Mouse (Mus musculus): Measurements from ENCODE around the gene Got1. TPM values are rescaled to one million over a fixed set of nuclear protein-coding genes. Genes with fewer than 3 reads are reported as not detected.

The Got1 gene
- total and polyA plus RNA-seq, 3 experiments, result 575 to 1,224 (median 956) TPM

DNA sequence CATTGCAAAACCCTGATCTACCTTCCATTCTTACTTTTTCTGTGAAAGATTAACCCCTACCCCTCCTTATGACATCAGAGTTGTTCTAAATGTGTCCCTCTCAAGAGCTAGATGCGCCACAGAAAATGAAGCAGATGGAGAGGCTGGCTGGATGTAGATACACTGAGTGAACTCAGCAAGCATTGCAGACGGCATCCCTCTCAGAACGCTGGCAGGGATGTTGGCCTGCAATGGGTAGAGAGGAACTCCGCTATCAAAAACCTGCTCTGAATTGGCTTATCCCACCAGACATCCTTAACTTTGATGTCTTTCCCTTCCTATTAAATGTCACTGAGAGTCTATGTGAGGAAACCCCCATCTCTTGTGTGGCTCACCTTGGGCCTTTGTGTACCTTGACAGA lies 37.4 kb upstream of the Got1 start:
- no peak overlapping the region for H3K9ac ChIP-seq (ENCODE audit: low read depth, low read length)
- H3K4me1 ChIP-seq (ENCODE audit: control insufficient read depth, insufficient read depth, low read length), result no peaks in the 10 kb centered on the region
- DNase-seq, result no peak
- no peaks in the 10 kb centered on the region for H3K27me3 ChIP-seq (ENCODE audit: control insufficient read depth, insufficient read depth, low read length)
- no peaks in the 10 kb centered on the region for H3K79me2 ChIP-seq (replicated peaks; ENCODE audit: control insufficient read depth, insufficient read depth, low read length)
- 85% methylated on average over 4 of the region's 4 CpGs for WGBS
- no peak overlapping the region for H3K27ac ChIP-seq
- intact Hi-C loops (cut with DNase I), result no loop called here
- no peaks in the 10 kb centered on the region for H3K36me3 ChIP-seq (ENCODE audit: control insufficient read depth, insufficient read depth, low read length)
- no peak overlapping the region for H3K4me3 ChIP-seq
- no peak for TF ChIP-seq POLR2A (IDR thresholded peaks at IDR 0.05; ENCODE audit: insufficient read depth, low read depth, low read length)
- TF ChIP-seq CTCF (IDR thresholded peaks at IDR 0.05), result no peak
- TF ChIP-seq EP300 (IDR thresholded peaks at IDR 0.05; ENCODE audit: insufficient read depth, low read depth, low read length), result no peak

- H3K27me3 ChIP-seq (ENCODE audit: control insufficient read depth, insufficient read depth, low read length), result no peaks in the 10 kb centered on the region
- no peak overlapping the region for H3K27ac ChIP-seq
- intact Hi-C loops (cut with DNase I), result no loop called here
- H3K79me2 ChIP-seq (replicated peaks; ENCODE audit: control insufficient read depth, insufficient read depth, low read length), result no peaks in the 10 kb centered on the region
- H3K4me1 ChIP-seq (ENCODE audit: control insufficient read depth, insufficient read depth, low read length), result no peaks in the 10 kb centered on the region
- TF ChIP-seq POLR2A (IDR thresholded peaks at IDR 0.05; ENCODE audit: insufficient read depth, low read depth, low read length) (no peak), EP300 (IDR thresholded peaks at IDR 0.05; ENCODE audit: insufficient read depth, low read depth, low read length) (no peak), CTCF (IDR thresholded peaks at IDR 0.05) (no peak)
- no peak overlapping the region for H3K9ac ChIP-seq (ENCODE audit: low read depth, low read length)
- DNase-seq, result no peak
- no peaks in the 10 kb centered on the region for H3K36me3 ChIP-seq (ENCODE audit: control insufficient read depth, insufficient read depth, low read length)
- WGBS, result 54% methylated on average over 2 of the region's 2 CpGs
- no peak overlapping the region for H3K4me3 ChIP-seq
These were observed 35.8 kb upstream of the Got1 start for GRCm38 (mm10) chr19:43560244-43560643.

DNA sequence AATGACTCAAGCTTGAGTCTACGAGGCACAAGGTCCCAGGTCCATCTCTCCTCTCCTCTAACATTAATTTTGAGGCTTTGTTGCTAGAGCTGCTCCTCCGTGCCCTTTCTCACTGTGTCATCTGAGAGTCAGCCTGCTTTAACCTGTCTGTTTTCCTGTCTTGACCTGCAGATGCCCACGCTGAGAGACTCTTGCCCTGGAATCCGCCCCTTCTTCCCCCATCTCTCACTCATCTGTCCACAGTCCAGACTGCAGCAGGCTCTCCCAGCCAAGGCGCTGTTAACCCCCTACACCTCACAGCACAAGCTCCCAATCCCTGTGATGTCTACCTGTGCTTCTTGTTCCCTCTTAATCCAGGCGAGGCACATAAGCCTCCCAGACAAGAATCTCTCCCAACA lies 27.1 kb upstream of the Got1 start:
- Histone ChIP-seq H3K4me1 (ENCODE audit: control insufficient read depth, insufficient read depth, low read length) (no peaks in the 10 kb centered on the region), H3K27me3 (ENCODE audit: control insufficient read depth, insufficient read depth, low read length) (0 out of 2 replicates have a peak, but pooled peaks cover 2% of the 10 kb centered on the region), H3K36me3 (ENCODE audit: control insufficient read depth, insufficient read depth, low read length) (no peaks in the 10 kb centered on the region), H3K79me2 (replicated peaks; ENCODE audit: control insufficient read depth, insufficient read depth, low read length) (no peaks in the 10 kb centered on the region), H3K9ac (ENCODE audit: low read depth, low read length) (no peak overlapping the region), H3K4me3 (no peak overlapping the region), H3K27ac (no peak overlapping the region)
- intact Hi-C loops (cut with DNase I), result no loop called here
- TF ChIP-seq POLR2A (IDR thresholded peaks at IDR 0.05; ENCODE audit: insufficient read depth, low read depth, low read length) (no peak), EP300 (IDR thresholded peaks at IDR 0.05; ENCODE audit: insufficient read depth, low read depth, low read length) (no peak), CTCF (IDR thresholded peaks at IDR 0.05) (no peak)
- WGBS, result 70% methylated on average over 6 of the region's 6 CpGs
- no peak for DNase-seq

DNA sequence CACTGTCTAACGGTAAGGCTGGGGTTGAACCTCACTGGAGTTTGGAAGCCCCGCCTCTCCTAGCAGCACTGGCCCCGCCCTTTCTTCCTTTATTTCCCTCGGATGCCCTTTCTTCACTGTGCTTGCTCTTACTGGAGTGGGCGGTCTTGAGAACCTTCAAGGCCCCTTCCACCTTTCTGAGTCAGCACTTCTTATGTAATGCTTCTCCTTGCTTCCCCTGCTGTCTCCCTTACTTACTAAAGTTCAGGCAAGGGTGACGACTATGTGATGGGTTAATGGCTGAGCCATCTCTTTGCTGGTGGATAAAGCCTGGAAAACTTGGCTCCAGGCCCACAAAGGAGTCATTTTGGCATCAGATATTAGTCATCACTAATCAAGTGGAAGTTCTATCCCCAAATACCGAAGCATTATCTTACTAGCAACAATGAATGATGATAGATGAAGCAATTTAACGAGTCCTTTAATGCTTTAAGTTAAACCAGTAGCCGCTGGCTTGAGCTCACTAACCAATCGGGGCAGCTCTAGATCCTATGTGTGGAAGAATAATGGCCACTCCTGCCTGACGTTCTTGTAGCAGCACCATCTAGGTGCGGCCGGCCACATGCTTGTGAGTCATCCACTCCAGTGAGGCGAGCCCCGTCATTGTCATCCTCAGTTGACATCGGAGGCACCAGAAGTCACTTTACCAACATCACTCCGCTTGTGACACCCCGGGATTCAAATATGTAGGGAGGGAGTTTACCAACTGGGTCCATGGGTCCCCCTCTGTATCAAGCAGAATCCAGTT lies 26.5 kb upstream of the Got1 start:
- H3K27me3 ChIP-seq (ENCODE audit: control insufficient read depth, insufficient read depth, low read length), result 0 out of 2 replicates have a peak, but pooled peaks cover 2% of the 10 kb centered on the region
- H3K27ac ChIP-seq, result no peak overlapping the region
- no peak overlapping the region for H3K9ac ChIP-seq (ENCODE audit: low read depth, low read length)
- H3K4me1 ChIP-seq (ENCODE audit: control insufficient read depth, insufficient read depth, low read length), result no peaks in the 10 kb centered on the region
- no peaks in the 10 kb centered on the region for H3K36me3 ChIP-seq (ENCODE audit: control insufficient read depth, insufficient read depth, low read length)
- DNase-seq, result no peak
- 75% methylated on average over 18 of the region's 18 CpGs for WGBS
- TF ChIP-seq POLR2A (IDR thresholded peaks at IDR 0.05; ENCODE audit: insufficient read depth, low read depth, low read length), result no peak
- TF ChIP-seq CTCF (IDR thresholded peaks at IDR 0.05), result no peak
- TF ChIP-seq EP300 (IDR thresholded peaks at IDR 0.05; ENCODE audit: insufficient read depth, low read depth, low read length), result no peak
- H3K4me3 ChIP-seq, result no peak overlapping the region
- H3K79me2 ChIP-seq (replicated peaks; ENCODE audit: control insufficient read depth, insufficient read depth, low read length), result no peaks in the 10 kb centered on the region
- intact Hi-C loops (cut with DNase I), result no loop called here

DNA sequence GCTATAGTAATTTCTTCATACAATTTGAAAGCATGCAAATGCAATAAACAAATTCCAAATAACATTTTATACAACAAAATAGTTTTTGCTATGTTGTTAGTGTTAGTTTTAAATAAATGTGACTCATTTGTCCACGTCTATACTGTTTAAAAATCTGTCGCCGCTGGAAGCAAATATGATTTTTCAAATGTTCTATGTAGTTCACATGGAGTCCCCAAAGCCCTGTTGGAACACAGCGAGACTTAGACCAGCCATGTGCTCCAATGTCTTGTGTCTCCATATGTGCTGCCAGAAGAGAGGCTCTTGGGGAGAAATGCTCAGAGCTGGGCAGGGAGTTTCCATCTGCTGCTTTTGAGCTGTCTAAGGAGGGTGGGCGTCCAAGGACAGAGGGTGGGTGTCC lies 23.7 kb upstream of the Got1 start:
- 0 out of 2 replicates have a peak, but pooled peaks cover 2% of the 10 kb centered on the region for H3K27me3 ChIP-seq (ENCODE audit: control insufficient read depth, insufficient read depth, low read length)
- TF ChIP-seq EP300 (IDR thresholded peaks at IDR 0.05; ENCODE audit: insufficient read depth, low read depth, low read length), result no peak
- TF ChIP-seq POLR2A (IDR thresholded peaks at IDR 0.05; ENCODE audit: insufficient read depth, low read depth, low read length), result no peak
- TF ChIP-seq CTCF (IDR thresholded peaks at IDR 0.05), result no peak
- H3K4me1 ChIP-seq (ENCODE audit: control insufficient read depth, insufficient read depth, low read length), result no peaks in the 10 kb centered on the region
- DNase-seq, result no peak
- H3K9ac ChIP-seq (ENCODE audit: low read depth, low read length), result no peak overlapping the region
- no peak overlapping the region for H3K27ac ChIP-seq
- WGBS, result 91% methylated on average over 5 of the region's 5 CpGs
- no peaks in the 10 kb centered on the region for H3K36me3 ChIP-seq (ENCODE audit: control insufficient read depth, insufficient read depth, low read length)
- intact Hi-C loops (cut with DNase I), result no loop called here
- no peak overlapping the region for H3K4me3 ChIP-seq
- H3K79me2 ChIP-seq (replicated peaks; ENCODE audit: control insufficient read depth, insufficient read depth, low read length), result no peaks in the 10 kb centered on the region

DNA sequence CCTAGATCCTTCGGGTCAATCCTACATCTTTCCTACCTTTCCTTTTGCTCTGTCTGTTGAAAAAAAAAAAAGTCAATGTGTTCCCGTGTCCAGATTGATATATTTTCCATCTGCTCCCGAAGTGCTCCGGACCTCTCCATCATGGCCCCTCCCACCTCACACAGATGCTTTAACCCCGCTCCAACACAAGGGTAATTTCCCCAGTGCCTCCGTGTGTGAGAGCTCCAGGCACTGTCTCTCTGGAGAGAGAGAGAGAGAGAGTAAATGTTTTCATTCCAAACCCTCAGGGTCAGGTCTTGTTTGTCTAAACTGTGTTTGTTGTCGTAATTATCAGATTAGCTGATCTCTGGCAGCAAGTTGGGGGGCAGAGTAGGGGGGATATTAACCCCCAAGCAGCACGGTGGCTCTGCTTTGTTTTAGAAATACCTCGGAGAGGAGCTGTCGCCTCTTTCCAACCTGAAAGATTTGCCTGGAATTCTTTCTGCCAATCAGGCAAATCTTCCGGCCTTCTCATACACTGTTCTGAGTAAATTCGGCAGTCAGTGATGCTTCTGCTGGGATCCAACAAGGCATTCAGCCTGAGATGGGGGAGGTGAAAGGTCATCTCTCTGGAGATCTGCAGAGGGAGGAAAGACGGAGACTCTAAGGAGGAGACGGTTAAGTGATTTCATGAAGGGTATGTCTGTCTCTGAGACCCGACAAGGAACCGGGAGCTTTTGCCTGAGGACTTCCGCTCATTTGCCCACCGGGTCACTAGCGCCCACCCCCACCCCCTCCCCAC lies 22.1 kb upstream of the Got1 start:
- TF ChIP-seq POLR2A (IDR thresholded peaks at IDR 0.05; ENCODE audit: insufficient read depth, low read depth, low read length), result no peak
- 16% methylated on average over 19 of the region's 19 CpGs for WGBS
- Histone ChIP-seq H3K9ac (ENCODE audit: low read depth, low read length) (no peak overlapping the region), H3K4me1 (ENCODE audit: control insufficient read depth, insufficient read depth, low read length) (no peaks in the 10 kb centered on the region), H3K27ac (no peak overlapping the region), H3K79me2 (replicated peaks; ENCODE audit: control insufficient read depth, insufficient read depth, low read length) (no peaks in the 10 kb centered on the region), H3K27me3 (ENCODE audit: control insufficient read depth, insufficient read depth, low read length) (0 out of 2 replicates have a peak, but pooled peaks cover 2% of the 10 kb centered on the region), H3K4me3 (no peak overlapping the region), H3K36me3 (ENCODE audit: control insufficient read depth, insufficient read depth, low read length) (no peaks in the 10 kb centered on the region)
- intact Hi-C loops (cut with DNase I), result no loop called here
- DNase-seq, result no peak

Measured in heart, adult 2 months (tissue).